Mouse (Mus musculus) megakaryocyte, embryonic 14.5 days (primary cell): ENCODE results near the gene Fam189a1.

Experiments used
- FLI1 ChIP-seq: IDR thresholded peaks from 2 replicates; pipeline ENCODE4 v1.6.1; 2012; ENCODE audit warnings: low read length, inconsistent platforms, mixed read lengths
- GATA1 ChIP-seq: IDR thresholded peaks from 3 replicates; pipeline ENCODE4 v1.6.1; 2012; ENCODE audit warnings: mixed read lengths, low read length, inconsistent platforms, borderline replicate concordance

GRCm38 (mm10) chr7:64871987-64872742, 284.2 kb downstream of the Fam189a1 start:
- TF ChIP-seq GATA1 (no peak), FLI1 (no peak)
